Mouse (Mus musculus) liver (tissue): Measurements from ENCODE around the gene Alk.
"Not testable (repeated sequence)": the region's sequence is repeated elsewhere in the genome, so short reads cannot be mapped to it uniquely, and the experiment has no call there.

ENCODE experiments used
- DNase-seq: peaks from one replicate; pipeline ENCODE4 v3.0.0-alpha.2; 2020; ENCODE audit warnings: mixed read lengths

Alk gene

DNA sequence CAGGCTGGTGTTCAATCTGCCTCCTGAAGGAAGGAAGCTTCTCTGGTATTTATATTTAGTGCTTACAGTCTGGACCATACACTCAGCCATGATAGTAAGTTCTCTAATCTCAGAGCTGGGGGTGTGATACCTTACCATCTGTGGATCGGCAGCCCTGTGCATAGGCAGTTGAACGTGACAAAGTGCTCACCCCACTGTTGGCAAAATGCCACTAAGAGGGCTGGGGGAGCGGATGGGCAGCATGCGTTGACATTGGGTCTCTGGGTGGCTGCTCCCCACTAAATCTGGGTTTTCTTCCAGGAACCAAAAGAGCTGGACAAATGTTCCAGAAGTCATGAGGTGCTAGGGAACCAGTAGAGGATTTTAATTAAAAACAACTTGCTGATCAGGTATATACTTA is 78.1 kb downstream of the Alk start:
- no peak for DNase-seq

DNA sequence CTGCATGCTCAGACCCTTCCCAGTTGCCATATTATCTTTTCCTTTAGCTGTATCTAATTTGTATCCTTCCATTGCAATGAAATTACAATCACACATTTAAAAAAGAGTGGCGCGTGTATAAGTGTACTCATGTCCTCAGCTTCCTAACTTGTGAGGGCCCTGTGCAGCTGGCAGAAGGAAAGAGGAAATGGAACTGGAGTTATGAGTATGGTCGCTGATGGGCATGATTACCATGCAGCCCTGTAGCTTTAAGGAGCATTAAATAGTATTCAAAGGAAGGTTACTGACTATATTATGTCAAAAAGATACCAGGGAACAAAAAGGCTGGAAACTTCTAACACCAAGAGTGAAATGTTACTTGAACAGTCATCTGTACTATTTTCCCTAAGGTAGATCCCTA is 79.6 kb downstream of the Alk start:
- no peak for DNase-seq

DNA sequence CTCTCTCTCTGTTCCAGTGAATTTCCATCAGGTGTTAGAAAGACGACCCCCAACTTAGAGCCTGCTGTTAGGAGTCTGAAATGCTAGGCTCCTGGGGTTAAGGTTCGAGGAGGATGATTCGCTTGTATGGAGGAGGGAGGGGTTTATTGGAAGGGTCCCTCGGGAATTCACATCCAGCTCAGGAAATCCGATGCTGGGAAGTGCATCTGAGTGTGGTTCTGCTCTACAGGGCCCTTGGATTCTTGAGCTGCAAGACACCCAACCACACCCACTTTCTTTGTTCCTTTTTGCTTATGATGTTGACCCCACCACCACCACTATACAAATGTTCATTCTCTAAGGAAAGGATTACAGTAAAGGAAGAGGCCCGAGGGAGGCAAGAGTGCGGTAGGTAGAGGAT is 81.4 kb downstream of the Alk start:
- no peak for DNase-seq

DNA sequence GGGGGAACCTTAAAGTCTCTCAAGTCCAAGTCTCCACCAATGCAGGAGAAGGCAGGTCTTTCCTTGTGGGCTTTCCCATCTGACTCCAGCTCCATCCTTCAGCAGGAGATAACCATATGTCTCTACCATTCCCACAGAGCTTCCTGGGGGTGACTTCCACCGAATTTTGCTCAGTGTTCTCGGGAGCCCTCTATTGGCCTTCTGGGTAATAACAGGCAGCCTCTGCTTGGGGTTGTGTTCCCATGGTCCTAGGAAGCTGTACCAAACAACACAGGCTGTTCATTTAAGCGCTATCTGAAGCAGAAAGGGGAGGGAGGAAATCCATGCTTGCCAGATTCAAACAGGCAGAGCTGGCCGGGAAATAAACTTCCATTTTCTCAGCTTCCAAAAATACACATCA is 82.0 kb downstream of the Alk start:
- peak; percentile 10 for DNase-seq

DNA sequence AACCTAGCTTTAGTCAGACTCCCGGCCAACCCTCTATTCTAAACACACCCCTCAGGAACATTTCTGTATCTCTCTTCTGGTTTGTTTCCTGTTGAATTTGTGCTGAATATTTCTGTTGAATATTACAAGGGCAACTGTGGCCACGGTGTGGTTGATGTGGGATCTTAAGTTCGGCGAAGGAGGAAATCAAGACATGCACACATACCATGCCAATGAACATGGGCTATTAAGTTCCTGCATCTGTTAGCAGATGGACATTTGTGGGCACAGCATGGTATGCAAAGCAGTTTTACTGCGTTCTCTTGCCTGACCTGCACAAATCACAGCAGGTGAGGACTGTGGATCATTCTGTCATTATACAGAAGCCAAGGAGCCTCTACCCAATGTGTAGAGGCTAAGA is 83.1 kb downstream of the Alk start:
- DNase-seq: no peak

DNA sequence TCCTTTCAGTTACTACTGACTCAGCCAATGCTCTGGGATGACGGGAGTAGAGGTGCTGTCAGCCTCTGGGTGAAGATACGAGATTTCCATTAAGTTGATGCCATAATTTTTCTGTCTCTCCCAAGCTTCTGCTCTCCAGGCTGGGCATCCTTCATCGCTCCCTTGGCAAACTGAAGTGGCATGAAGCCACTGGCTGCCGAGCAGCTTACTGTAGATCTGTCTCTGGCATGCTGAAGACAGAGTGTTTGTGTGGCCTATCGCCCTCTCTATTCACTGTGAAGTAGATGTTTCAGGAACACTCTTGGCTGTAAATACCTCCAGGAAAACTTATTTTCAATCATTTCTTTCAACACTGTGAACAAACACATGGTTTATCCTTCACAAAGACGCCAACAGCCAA is 93.7 kb downstream of the Alk start:
- no peak for DNase-seq

DNA sequence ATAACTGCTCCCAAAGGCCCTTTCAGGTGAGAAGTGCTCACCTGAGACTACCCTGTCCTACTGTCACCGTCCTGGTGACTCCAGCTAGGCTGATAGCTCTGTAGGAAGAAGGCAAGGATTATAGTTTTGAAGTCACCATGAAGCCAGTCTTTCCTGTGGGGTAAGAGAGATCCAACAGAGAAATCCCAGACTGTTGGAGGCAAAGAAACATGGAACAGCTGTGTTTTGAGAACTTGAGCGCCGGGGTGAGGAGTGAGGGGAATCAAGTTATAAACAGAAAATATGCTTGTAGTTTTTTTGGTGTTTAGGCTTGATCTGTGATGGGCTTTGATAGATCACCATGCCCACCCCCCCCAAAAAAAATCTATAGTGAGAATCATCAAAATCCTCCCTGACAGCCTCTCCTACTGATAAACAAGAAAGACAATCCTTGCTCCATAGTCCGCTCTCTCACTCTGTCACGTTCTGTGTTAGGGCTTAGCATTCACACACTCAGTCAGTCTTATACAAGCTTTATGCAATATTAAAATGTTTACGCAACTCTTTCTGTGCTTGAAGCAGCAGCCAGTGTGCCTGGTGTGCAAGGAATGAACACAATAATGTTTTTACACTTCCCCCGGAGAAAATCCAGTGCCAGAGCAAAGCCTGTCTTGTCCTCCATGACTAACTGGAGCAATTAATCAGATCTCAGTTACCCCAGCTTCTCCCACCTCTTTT is 95.6 kb downstream of the Alk start:
- DNase-seq: no peak

DNA sequence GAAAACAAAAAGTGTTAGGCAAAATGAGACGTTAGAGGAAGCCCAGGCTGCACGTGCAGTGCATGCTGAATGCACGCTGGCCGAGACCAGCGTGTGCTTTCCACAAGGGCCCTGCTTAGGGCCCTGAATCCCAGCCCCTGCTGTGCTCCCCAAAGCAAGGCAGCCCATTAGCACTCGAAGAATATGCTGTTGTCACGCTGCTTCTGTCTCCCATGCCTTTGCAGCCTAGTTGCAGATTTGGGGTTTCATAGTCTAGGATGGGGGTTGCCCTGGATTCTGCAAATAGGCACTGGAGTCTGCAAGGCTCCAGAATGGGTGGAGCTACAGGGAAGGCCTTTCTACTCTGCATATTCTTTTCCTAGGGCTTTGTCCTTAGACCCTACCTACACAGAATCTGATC is 99.2 kb downstream of the Alk start:
- no peak for DNase-seq

DNA sequence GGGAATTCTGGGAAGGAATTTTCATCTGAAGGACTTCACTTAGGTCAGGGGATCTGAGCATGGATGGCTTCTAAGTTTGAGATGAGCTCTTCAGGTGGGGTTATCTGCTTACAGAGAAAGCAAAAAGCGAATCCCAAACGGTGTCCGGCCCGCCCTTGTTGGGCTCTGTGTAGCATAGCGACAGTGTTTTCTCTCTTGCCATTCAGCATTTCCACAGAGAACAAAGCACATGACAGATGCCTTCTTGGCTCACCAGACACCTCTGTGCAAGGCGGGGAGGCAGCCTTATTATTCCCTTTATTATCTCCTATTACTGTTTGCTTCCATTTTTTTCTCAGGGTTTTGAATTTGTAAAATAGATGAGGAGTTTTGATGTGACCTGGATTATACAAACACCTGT is 99.8 kb downstream of the Alk start:
- no peak for DNase-seq

DNA sequence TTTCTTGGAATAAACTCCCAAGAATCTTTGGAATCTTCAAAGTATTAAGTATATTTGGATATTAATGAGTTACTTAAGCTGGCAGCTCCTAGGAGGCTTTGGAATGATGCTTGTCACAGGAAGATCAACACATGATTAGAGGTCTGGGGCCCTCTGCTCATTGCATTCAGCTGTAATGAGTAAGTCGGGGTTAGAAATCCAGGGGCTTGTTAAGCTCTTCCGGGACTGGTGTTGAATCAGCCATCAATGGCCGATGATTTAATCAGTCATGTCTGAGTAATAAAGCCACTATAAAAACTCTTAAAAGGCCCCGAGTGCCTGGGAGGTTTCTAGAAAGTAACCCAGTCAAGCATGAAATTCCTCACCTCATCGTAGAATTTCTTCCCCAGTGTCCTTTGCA is 109.0 kb downstream of the Alk start:
- no peak for DNase-seq

DNA sequence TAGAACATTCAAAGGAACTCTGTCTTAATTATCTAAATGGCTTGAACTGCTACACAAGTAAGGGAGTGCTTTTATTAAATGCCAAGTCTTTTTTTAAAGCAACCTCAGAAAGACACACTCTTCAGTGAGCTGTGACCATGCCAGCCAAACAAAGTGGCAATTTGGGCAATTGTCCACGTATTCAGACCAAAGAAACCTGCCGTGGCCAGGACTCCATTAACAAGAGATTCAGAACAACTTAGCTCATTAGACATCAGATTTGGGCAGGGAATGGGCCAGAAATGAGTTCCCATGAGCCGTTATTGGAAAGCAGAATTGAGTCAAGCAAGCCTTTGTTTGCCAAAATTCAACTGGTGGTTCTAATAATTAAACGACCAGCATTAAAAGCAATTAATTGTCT is 118.8 kb downstream of the Alk start:
- no peak for DNase-seq

DNA sequence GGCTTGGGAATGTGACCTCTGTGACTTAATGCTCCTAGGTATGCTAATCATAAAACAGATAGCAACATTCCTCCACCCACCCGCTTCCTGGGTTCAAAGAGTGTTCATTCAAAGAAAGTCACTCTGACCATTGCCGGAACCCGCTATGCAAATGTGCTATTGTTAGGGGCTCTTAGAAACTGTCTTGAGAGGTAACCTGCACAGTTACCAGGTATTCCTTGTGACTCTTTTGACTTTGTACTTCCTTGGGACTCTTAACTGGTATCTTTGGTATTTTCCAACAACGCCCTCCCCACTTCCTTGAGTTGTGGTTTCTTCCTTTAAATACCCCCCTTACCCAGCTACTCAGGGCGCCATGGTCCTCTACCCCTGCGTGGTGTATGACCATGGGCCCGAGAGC is 125.2 kb downstream of the Alk start:
- DNase-seq: not testable (repeated sequence)

DNA sequence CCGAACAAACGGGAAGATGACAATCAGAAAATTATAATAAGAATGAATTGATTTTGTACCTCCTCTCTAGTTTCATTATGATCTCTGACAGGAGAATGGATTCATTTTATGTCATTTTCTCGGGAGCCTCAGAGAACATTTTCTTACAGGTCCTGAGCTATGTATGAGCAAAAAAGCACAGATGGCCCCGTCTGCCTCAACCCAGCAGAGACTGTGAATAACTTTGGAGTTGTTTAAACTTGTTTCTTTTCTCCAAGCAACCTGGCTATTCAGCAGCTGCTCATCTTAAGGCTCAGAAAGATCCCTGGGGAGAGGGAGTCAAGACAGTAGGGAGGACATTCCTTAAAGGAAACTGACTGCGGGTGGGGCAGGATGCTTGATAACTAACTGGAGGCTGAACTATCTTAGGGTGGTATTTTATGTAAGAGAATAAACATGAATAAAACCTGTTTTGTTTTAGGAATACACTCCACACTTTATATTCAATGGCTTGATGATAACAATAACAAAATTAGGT is 126.5 kb downstream of the Alk start:
- no peak for DNase-seq

DNA sequence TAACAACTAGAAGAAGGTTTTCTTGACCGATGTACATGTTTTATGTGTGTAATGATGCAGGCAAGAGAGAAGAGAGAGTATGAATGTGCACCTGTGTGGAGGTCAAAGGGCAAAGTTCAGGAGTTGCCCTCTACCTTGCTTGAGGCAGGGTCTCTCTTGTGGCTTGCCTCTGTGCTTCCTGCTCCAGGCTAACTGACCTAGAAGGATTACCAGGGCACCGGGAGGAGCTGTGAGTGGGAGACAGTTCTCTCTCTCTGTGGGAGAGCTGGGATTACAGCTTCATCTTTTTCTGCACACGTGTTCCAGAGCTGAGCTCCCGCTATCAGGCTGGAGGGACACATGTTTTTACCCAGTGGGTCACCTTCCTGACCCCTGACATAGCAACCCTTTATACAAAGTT is 127.5 kb downstream of the Alk start:
- no peak for DNase-seq

DNA sequence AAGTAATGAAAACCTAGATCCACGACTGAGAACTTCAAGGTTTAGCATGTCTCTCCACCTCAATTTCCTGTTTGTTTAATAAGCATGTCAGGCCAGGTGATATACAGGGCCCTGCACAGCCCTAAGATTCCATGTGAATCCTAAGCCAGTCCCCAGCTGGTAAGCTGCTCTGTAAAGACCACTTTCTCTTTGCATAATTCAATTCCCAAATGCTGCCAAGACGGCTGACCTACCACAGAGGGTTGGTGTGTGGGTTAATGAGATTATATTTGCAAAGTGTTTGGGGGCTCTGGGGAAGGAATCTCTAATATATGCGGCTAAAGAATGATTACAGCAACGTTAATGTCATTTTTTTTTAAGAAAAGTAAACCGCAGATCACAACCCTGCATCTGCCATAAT is 130.3 kb downstream of the Alk start:
- no peak for DNase-seq

DNA sequence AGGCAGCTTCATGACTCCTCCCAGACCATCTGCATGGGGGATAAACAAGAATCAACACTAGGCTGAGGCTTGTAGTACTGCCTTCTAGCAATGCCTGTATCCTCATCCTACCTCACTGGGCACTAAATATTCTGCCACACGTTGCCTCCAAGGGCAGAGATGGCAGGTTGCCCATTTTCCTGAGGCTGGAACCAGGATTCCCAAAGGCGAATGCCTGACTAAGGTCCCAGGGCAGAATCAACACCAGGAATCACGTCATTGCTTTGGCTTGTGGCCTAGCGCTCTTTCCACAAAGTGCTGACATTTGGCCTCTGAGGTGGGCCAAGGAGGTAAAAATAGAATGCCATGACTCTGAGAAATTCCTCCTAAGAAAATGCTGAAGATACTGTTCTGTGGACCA is 155.9 kb downstream of the Alk start:
- DNase-seq: no peak

DNA sequence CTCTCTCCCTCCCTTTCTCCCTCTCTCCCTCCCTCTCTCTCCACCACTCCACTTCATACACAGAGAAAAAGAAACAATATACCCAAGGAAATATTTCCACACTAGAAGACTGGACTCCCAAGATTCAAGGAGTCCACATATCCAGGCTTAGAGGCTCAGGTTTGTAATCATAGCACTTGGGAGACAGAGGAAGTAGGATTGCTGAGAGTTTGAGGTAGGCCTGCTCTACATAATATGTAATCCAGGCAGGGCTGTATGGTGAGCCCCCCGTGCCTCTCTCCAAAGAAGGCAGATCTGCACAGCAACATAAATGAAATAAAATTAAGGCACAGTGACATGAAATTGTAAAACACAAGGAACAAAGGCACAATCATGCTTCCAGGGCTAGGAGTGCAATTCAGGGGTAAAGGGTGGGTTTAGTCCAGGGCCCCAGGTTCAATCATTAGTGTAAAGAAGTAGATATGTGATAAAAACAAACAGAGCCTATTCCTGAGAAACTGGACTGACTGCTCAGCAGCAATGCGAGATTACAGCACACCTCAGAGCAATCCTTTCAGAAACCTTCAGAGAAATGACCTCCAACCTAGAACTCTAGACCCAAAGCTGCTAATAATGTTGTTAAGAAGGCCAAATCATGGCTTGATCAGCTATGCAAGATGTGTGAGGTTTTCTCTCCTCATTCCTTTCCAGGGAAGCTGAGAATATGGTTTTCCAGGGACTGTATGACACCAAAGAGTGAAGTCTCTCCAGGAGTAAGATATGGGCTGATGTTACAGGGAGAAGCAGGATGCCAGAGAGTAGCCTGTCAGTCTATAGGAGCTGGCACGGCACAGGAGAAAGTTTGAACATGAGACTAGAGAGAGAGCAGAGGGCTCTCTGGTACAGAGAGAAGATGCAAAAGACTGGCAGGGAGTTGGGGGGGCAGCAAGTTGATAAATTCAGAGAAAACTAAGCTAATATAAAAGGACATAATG is 158.9 kb downstream of the Alk start:
- no peak for DNase-seq

DNA sequence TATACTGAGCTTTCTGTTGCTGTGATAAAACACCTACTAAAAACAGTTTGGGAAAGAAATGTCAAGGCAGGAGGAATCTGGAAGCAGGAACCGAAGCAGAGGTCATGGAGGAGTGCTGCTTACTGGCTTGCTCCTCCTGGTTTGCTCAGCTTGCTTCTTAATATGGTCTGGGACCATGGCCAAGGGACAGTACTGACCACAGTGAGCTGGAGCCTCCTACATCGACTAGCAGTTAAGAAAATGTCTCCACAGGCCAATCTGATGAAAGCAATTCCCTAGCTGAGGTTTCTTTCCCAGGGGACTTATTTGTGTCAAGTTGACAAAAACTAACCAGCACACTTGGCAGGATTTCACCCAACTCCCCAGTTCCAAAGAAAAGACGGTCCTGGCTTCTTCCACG is 187.0 kb downstream of the Alk start:
- no peak for DNase-seq

DNA sequence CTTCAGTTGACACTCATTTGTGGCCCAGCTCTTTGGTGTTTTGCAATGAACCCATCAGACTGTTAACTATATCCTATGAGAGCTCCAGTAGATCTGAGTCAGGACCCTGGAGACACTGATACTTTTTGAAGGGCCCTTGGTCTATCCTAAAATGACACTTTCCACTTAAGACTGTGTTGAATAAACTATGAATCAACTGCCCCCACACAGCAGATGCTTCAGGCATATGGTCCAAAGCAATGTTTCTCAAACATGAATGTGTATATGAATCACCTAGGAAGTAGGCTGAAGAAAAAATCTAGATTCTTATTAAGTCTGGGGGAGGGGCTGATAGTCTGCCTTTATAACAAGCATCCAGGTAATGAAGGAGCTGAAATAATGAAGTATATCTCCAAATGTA is 189.8 kb downstream of the Alk start:
- DNase-seq: no peak

DNA sequence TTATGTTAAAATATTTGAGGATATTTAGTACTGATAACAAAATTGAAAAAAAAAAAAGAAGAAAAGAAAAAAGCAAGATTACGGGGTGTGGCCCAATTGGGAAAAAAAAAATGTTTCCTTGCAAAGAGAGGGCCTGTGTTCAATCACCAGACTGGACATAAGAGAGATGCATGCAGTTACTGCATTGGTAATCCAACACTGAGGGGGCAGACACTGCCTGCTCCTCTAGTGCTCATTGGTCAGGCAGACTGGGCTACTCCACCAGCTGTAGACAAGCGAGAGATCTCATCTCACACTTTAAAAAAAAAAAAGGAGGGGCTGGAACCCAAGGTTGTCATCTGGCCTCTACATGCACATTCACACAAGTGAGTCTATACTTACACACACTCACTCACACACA is 199.6 kb downstream of the Alk start:
- no peak for DNase-seq

DNA sequence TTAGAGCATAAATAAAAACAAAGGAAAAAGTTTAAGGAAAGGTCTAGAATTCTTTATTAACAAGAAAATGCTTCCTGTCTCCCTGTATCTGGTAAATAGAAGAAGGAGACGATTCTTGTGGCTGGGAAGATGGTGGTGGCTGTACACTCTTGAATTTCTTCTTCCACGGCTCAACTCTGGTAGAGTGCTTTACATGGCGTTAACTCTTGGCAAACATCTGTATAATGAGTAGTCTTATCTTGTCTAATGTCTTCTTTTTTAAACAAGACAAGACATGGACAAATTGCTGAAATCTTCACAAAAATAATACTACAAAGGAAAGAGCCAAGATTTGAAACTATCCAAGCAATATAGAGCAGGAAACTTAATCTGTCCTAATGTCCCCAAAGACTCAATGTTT is 202.6 kb downstream of the Alk start:
- no peak for DNase-seq

DNA sequence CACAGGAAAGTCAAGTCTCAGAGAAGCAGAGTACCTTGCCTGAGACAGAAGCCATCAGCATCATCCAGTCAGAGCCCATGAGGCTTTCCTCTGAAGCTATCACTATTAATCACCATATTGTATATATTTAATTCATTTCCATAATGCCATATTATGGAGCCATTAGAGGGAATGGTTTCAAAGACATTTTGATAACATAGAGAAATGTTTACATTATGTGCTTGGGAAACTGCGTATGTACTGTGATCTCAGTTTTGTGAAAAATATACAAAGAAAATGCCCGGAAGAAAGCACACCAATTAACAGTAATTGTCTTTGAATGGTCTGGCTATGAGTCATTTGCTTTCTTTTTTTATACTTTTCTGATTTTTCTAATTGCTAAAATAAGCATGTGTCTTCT is 203.1 kb downstream of the Alk start:
- DNase-seq: no peak

DNA sequence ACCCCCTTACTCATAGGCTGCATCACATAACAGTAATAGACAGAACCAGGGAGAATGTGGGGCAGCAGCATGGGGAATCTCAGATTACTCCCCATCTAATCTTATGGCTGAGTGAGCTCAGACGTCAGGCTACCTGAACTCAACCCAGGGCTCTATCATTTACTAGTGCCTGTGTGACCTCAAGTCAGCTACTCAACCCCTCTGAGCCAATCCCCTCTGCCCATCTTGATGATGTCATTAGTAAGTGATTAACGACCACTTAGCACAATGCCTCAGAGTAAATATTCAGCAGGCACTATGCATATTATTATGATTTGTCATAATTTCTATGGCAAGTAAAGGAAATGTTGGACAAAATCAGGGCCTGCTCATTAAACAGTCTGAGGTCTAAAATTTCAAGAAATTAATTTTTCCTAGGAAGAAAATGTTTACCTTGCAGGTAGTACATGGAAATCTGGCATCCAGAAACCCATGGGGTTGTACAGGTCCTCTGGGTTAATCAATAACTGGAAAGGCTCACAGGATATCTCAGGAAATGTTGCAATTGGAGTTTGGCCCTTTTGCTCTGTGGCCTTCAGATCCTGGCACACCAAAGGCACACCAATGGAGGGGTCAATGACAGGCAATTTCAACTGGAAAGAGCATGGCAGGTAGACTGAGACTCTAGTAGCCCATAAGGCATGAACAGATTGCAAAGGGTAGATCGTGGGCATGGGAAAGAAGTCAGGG is 204.9 kb downstream of the Alk start:
- peak; percentile 5 for DNase-seq

DNA sequence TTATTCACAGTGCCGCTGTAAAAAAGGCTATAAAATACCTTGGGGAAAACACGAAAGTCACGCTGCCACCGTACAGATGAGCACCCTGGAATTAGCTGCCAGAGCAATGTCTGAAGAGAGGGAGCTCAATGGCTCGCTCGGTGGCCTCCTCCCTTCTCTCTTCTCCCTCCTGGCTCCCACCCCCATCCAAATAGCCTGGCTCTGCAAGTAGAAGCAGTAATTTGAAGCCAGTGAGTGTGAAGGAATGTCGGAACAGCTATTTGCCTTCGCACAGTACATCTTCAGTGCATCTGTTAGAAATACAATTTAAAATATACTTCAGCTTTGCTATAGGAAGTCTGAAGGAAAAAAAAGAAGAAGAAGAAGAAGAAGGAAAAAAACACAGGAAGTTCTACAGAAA is 208.5 kb downstream of the Alk start:
- no peak for DNase-seq
